Mouse (Mus musculus): ENCODE data around the gene Gm10477.
"Not testable (repeated sequence)": the region's sequence is repeated elsewhere in the genome, so short reads cannot be mapped to it uniquely, and the experiment has no call there.

Gm10477 gene

DNA sequence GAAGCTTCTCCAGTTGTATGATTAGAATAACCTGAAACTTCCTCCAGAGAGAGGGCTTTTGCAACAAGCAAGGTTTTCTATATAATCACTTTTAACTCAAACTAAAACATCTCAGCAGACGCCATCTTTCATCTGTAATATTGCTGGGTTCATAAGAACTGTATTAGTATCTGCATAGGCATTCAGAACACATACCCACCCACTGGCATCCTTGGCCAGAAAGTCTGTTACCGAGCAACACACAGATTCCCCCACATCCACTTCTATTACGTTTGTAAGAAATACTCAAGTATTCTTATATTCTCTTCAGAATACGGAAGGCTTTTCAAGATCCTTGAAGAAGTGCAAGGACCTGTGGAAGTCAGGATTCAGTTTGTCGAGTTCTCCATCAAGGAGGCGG lies at the start of gene Gm10477:
Gene Gm10477, plus strand, starts transcription at position 301 of the 400 bp plus-strand sequence.
- DNase-seq (ENCODE audit: low read depth) = not testable (repeated sequence)

DNA sequence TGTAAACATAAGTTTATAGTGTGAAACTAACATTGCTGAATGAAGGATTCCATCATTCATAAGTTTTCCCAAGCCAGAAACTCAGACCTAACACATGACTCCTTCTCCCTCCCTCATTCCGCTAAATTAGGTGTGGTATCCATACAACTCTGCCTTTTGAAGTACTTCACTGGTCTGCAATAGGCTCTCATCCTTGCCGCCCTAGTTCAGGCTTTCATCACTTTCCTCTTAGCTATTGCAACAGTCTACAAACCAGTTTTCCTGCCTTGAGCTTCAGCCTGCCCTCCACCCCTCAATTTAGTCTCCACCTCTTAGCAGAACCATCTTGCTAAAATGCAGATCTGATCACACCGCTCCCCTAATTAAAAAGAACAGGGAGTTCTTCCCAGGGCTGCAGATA lies 47.0 kb upstream of the Gm10477 start:
- DNase-seq (ENCODE audit: low read depth) = no peak

DNA sequence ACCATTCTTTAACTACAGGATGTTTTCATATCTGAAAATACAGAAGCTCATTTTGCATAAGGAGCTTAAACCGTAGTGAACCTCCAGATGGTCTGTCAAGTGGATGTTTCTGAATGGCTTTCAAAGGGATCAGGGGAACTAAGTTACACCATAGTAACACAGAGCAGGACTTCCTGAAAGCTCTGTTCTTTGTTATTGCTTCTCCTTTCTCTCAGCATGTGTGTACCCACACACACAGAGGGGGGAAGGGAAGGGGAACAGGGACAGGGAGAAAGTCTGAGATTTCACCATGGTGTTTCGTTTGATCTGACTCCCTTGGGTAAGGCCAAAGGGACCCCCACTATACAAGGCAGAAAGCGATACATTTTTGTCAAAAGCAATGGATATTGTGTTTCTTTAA lies 42.6 kb upstream of the Gm10477 start:
- no peak for DNase-seq (ENCODE audit: low read depth)

DNA sequence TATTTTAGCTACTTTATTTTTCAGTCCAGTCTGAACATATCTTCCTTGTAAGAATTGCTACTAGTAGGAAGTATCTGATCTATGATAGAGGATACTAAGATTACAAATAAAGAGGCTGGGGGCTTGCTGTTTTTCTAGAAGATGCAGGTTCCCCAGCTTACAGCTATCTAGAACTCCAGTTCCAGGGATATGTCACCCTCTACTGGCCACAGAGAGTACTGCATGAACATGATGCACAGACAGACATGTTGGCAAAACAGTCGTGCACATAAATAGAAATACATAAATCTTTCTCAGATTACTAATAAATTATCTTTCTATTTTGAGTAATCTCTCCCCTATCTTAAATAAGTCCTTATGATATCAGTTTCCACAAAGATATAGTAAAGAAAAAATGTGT lies 34.8 kb upstream of the Gm10477 start:
- peak; percentile 84 for DNase-seq (ENCODE audit: low read depth)

DNA sequence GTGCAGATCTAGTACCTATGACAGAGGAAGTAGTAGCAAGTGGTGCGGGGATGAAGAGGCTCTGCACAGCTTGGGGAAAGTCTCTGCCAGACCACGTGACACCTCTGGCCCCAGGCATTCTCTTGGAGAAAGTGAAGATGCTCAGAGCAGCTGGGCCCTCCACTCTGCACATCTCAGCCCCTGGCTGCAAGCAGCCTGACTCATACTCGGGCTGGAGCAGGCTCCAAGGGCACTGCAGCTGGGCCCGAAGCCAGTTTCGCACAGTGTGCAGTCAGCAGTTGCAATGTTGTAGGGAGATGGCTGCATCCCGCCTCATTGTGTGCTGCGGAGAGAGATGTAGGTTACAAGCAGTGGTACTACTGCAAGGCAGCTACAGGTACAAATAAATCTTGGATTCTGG lies 27.3 kb upstream of the Gm10477 start:
- peak; percentile 57 for DNase-seq (ENCODE audit: low read depth)

DNA sequence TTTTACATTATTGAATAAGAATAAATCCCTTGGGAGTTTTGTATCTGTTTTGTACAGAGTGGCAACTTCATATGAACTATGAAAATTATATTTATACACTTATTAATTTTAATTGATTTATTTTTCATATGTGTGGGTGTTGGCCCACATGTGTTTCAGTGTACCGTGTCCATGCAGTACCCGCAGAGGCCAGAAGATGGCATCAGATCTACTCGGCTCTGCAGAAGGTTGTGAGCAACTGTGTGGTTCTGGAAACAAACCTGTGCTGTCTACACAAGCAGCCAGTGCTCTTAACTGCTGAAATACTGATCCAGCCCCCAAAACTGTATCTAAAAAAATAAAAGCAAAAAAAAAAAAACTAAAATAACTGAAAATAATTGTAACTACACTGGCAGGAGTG lies 6.7 kb downstream of the Gm10477 start:
- DNase-seq (ENCODE audit: low read depth) = peak; percentile 72

DNA sequence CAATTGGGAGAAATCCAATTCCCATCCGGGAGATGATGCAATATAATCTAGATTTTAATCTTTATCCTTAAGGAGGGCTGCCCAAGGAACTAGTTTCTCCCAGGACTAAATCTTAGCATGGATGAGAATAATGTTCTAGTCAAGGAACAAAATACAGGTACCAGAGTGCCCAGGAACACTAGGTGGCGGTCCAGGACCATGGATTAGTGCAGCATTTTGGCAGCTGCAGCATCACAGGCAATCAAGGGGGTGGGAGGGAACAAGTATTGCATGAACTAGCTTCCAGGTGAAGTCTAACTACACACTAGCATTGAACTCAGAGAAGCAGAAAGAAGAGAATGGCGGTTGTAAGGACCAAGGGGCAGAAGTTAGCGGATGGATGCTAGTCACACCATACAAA lies 12.6 kb downstream of the Gm10477 start:
- peak; percentile 59 for DNase-seq (ENCODE audit: low read depth)

DNA sequence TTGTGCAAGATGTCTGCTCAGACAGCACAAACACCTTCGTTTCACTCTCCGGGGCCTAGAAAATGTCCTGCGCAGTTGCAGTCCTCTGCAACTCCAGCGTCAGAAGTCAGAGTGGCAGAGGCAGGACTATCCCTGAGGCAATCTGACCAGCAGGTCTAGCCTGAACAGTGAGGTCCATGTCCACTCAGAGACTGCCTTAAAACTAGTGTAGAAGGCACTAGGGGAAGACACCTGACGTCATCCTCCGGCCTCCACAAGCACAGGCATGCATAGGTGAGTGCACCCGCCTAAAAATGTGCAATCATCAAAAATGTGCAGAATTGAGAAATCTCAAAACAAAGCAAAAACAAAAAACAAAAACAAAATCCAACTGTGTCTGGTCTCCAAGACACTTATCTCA lies 25.0 kb downstream of the Gm10477 start, which contains the start of gene Gm648:
Gene Gm648, minus strand, starts transcription at position 101 of the 400 bp plus-strand sequence.
- DNase-seq (ENCODE audit: low read depth) = no peak

DNA sequence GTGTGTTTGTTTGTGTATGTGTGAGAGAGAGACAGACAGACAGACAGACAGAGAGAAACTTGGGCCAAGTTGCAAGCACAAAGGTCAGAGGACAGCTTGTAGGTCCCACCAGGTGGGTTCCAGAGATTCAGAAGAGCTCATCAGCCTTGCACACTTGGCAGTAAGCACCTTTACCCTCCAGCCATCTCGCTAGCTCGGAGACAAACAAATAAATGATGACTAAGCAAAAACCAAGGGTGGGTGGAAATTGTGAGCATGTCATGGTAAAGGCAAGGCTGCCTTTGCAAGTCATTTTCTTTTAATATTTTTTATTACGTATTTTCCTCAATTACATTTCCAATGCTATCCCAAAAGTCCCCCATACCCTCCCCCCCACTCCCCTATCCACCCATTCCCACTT lies 29.0 kb downstream of the Gm10477 start:
- DNase-seq (ENCODE audit: low read depth) = no peak

DNA sequence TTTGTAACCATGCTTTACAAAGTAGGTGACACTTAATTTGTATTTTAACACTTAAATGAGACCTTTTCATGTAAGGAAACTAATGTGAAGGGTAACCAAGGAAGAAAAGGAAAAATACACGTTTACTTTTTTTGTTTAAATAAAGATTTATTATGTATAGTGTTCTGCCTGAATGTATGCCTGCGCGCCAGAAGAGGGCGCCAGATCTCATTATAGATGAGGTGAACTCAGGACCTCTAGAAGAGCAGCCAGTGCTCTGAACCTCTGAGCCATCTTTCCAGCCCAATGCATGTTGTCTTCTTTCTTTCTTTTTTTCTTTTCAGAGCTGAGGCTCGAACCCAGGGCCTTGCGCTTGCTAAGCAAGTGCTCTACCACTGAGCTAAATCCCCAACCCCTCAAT lies 47.9 kb downstream of the Gm10477 start:
- peak; percentile 45 for DNase-seq (ENCODE audit: low read depth)

Data from NIH3T3 (cell line).